Mouse (Mus musculus) midbrain, postnatal 0 days (tissue): ENCODE measurements around the gene Rgs5. TPM values are rescaled to one million over a fixed set of nuclear protein-coding genes. Genes with fewer than 3 reads are reported as not detected.

Source experiments
- ATAC-seq: fragments of 200-750 bp; cut with Nextera tagmentation; 2 replicates; pipeline ENCODE4 v1.8.0; 2017; ENCODE audit warnings: moderate number of reproducible peaks, mild to moderate bottlenecking, moderate TSS enrichment, moderate library complexity; ENCODE audit not compliant: low FRiP score
- DNase-seq: peaks from one replicate; pipeline ENCODE4 v3.0.0-alpha.2; 2015; ENCODE audit warnings: low spot score
- H3K27ac ChIP-seq: fragments of 300-500 bp; sonication (generic); 2 replicates; pipeline ENCODE4 v1.5.1; 2014; ENCODE audit warnings: low read depth, mild to moderate bottlenecking, low read length, mixed read lengths
- H3K27me3 ChIP-seq: fragments of 300-500 bp; sonication (generic); 2 replicates; pipeline ENCODE4 v1.6.1; 2014; ENCODE audit warnings: low read length, control low read depth, mixed read lengths; ENCODE audit not compliant: insufficient read depth
- H3K36me3 ChIP-seq: fragments of 300-500 bp; sonication (generic); 2 replicates; pipeline ENCODE4 v1.6.1; 2014; ENCODE audit warnings: low read length, control low read depth, mixed read lengths; ENCODE audit not compliant: insufficient read depth
- H3K4me1 ChIP-seq: fragments of 300-500 bp; sonication (generic); 2 replicates; pipeline ENCODE4 v1.6.1; 2014; ENCODE audit warnings: mild to moderate bottlenecking, control low read depth, antibody characterized with exemption, low read length, mixed read lengths; ENCODE audit not compliant: insufficient read depth
- H3K4me2 ChIP-seq: fragments of 300-500 bp; sonication (generic); 2 replicates; pipeline ENCODE4 v1.6.1; 2014; ENCODE audit warnings: low read depth, mild to moderate bottlenecking, low read length, mixed read lengths; ENCODE audit not compliant: poor library complexity, severe bottlenecking
- H3K4me3 ChIP-seq: fragments of 300-500 bp; sonication (generic); 2 replicates; pipeline ENCODE4 v1.5.1; 2014; ENCODE audit warnings: low read depth, mild to moderate bottlenecking, low read length, moderate library complexity
- H3K9ac ChIP-seq: fragments of 300-500 bp; sonication (generic); replicated peaks from 2 replicates; pipeline ENCODE4 v1.6.1; 2014; ENCODE audit warnings: mild to moderate bottlenecking, low read length, moderate library complexity, mixed read lengths; ENCODE audit not compliant: poor library complexity, severe bottlenecking
- H3K9me3 ChIP-seq: fragments of 300-500 bp; sonication (generic); 2 replicates; pipeline ENCODE4 v1.6.1; 2016; ENCODE audit warnings: low read length, control low read depth
- CTCF ChIP-seq: IDR thresholded peaks from 2 replicates; pipeline ENCODE4 v1.5.1; 2016; ENCODE audit warnings: antibody characterized with exemption, mild to moderate bottlenecking
- WGBS: fragments of 180-500 bp; shearing (Covaris S2); extraction: QIAGEN DNeasy Blood & Tissue Kit; methylation state at CpG from one replicate; pipeline ENCODE4 v1.1.7; 2014; 5-methylcytosine and 5-hydroxymethylcytosine counted together
- polyA plus RNA-seq: library from polyadenylated mRNA; unstranded; fragments of >200 nt; fragmentation: Nextera tagmentation; extraction: Ambion mirVana; gene quantifications from 2 replicates; pipeline ENCODE4 v1.2.1, GENCODE M21; 2015
- total RNA-seq: library from RNA; depleted of rRNA; stranded (reverse); fragments of >200 nt; gene quantifications from 2 replicates; pipeline ENCODE4 v1.2.3, GENCODE M21; 2014; rRNA removed

The Rgs5 gene
- total RNA-seq (47.8 and 57.0 TPM in 2 replicates), polyA plus RNA-seq (14.4 and 14.9 TPM in 2 replicates)

DNA sequence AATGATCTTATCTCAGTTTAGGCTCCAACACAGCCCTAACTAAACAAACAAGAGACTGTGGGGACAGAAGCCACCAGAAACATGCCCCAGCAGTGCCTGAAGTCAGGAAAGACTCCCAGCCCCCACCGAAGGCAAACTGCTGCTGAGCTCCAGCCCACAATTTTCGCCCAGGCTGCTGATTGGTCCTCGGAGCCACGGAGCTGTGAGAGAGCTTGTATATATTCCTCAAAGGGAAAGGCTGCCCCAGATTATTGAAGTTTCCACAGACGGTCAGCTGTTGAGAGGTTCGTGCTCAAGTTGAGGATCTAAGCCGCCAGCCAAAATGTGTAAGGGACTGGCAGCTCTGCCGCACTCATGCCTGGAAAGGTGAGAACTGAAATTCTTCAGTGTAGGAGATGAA, at the start of gene Rgs5:
Rgs5 (plus strand) TSS at position 246 of the 400 bp plus-strand sequence.
- no peaks in the 10 kb centered on the region for H3K9me3 ChIP-seq
- DNase-seq (peak; percentile 21), ATAC-seq (peak; percentile 13; the same call in 1 of the 2 replicates)
- TF ChIP-seq CTCF = no peak
- no peak within 1 kb of the TSS for H3K27ac ChIP-seq
- no peaks in the 10 kb centered on the region for H3K27me3 ChIP-seq
- no peak within 1 kb of the TSS for H3K4me3 ChIP-seq
- H3K36me3 ChIP-seq = no peaks in the 10 kb centered on the region
- no peaks in the 10 kb centered on the region; the same call in 1 of the 2 replicates for H3K4me1 ChIP-seq
- no peak within 1 kb of the TSS for H3K9ac ChIP-seq
- 0 out of 2 replicates have a peak within 1 kb of the TSS, but pooled peaks have one; percentile 6 for H3K4me2 ChIP-seq
- WGBS = 24% methylated on average over 8 of the region's 8 CpGs

DNA sequence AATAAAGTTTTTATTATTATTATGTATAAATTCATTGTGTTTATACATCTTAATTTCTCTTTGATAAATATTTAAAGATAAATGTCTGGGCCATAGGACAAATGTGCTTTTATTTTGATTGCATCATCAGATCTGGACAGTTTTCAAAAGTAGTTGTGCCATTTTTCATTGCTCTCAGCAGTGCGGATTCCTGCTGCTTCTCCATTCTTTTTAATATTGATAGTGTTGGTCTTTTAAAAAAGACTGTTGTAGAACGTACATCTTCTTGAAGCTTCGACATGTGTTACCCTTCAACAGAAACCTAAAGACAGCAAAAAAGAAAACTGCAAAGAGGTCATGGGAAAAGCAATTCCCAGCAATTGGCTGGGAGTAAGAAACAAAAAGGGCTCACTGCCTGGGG, 49.1 kb upstream of the Rgs5 start:
- ATAC-seq (no peak), DNase-seq (no peak)
- no peak for TF ChIP-seq CTCF
- H3K9ac ChIP-seq = no peak overlapping the region
- no peak overlapping the region for H3K4me2 ChIP-seq
- no peaks in the 10 kb centered on the region for H3K4me1 ChIP-seq
- H3K36me3 ChIP-seq = no peaks in the 10 kb centered on the region
- no peaks in the 10 kb centered on the region for H3K27me3 ChIP-seq
- H3K4me3 ChIP-seq = no peak overlapping the region
- 72% methylated on average over 3 of the region's 3 CpGs for WGBS
- no peaks in the 10 kb centered on the region for H3K9me3 ChIP-seq
- no peak overlapping the region for H3K27ac ChIP-seq

DNA sequence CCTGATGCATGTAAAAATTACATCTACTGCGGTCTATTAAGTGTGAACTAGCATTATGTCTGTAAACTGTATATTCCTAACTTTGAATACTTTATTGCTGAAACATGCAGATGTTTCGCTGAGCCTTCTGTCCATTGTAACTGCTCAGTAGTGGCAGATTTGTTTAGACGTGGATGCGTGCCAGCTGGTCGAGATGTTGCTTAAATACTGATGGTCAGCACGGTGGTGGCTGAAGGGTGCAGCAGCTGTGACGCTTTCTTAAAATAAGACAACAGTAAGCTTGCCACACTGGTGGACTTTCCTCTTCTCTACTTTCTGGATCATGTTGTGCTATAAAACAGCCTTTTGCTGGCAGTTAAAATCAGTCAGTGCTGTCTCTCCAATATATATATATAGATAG, 25.6 kb upstream of the Rgs5 start:
- ATAC-seq = no peak

DNA sequence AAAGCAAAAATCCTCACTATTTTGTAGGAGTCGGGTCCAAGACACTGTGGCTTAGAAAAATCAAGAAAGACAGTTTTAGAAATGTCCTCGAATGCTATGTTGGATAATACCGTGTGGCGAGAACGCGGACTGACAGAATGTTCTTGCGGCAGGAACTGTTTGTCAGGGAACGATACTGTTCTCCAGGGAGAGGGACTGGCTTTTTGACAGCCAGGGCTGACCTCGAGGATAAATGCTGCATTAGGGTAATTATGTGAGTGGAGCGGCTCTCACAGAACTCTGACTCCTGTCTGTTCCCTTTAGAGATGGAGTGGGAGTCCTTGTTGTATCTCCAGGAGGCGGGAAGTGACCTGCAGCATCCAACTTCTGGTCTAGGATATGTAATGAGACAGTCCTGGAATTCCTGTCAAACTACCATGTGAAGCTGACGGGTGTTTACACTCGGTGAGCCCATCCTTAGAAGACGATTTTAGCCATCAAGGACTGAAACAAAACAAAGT, 18.0 kb upstream of the Rgs5 start:
- ATAC-seq (no peak), DNase-seq (no peak)
- no peak for TF ChIP-seq CTCF
- H3K36me3 ChIP-seq = no peaks in the 10 kb centered on the region
- no peak overlapping the region for H3K4me2 ChIP-seq
- H3K27me3 ChIP-seq = no peaks in the 10 kb centered on the region
- H3K27ac ChIP-seq = no peak overlapping the region
- no peak overlapping the region for H3K4me3 ChIP-seq
- WGBS = 73% methylated on average over 14 of the region's 14 CpGs
- no peaks in the 10 kb centered on the region for H3K9me3 ChIP-seq
- no peaks in the 10 kb centered on the region for H3K4me1 ChIP-seq
- H3K9ac ChIP-seq = no peak overlapping the region

More for the DNA sequence above, 25.6 kb upstream of the Rgs5 start:
- H3K4me1 ChIP-seq = no peaks in the 10 kb centered on the region
- no peak for DNase-seq
- no peak for TF ChIP-seq CTCF
- H3K9me3 ChIP-seq = no peaks in the 10 kb centered on the region
- no peak overlapping the region for H3K27ac ChIP-seq
- H3K4me3 ChIP-seq = no peak overlapping the region
- no peaks in the 10 kb centered on the region for H3K27me3 ChIP-seq
- H3K9ac ChIP-seq = no peak overlapping the region
- 78% methylated on average over 7 of the region's 7 CpGs for WGBS
- no peaks in the 10 kb centered on the region for H3K36me3 ChIP-seq
- no peak overlapping the region for H3K4me2 ChIP-seq

- no peak overlapping the region for H3K4me2 ChIP-seq
- DNase-seq = peak; percentile 17
- no peak overlapping the region for H3K27ac ChIP-seq
- TF ChIP-seq CTCF = no peak
- no peaks in the 10 kb centered on the region for H3K36me3 ChIP-seq
- no peaks in the 10 kb centered on the region for H3K4me1 ChIP-seq
- H3K9ac ChIP-seq = no peak overlapping the region
- H3K9me3 ChIP-seq = no peaks in the 10 kb centered on the region
- 69% methylated on average over 7 of the region's 7 CpGs for WGBS
- no peaks in the 10 kb centered on the region for H3K27me3 ChIP-seq
- H3K4me3 ChIP-seq = no peak overlapping the region
- no peak for ATAC-seq
Measured at GRCm38 (mm10) chr1:169644884-169645653, 10.2 kb upstream of the Rgs5 start.

- H3K4me1 ChIP-seq = no peaks in the 10 kb centered on the region; the same call in 1 of the 2 replicates
- 33% methylated on average over 4 of the region's 4 CpGs for WGBS
- H3K36me3 ChIP-seq = no peaks in the 10 kb centered on the region
- no peak for ATAC-seq
- no peak for DNase-seq
- H3K9me3 ChIP-seq = no peaks in the 10 kb centered on the region
- TF ChIP-seq CTCF = no peak
- H3K27me3 ChIP-seq = no peaks in the 10 kb centered on the region
- H3K4me2 ChIP-seq = no peak overlapping the region
- no peak overlapping the region for H3K4me3 ChIP-seq
- 0 out of 2 replicates have a peak overlapping the region, but pooled peaks have one; percentile 19 for H3K9ac ChIP-seq
- H3K27ac ChIP-seq = no peak overlapping the region
Measured at GRCm38 (mm10) chr1:169659479-169659878, 4.2 kb downstream of the Rgs5 start.
